Mouse (Mus musculus) C2C12 (cell line): ENCODE measurements at regions not wholly inside any gene's neighbourhood (a gene's known extent, or its start where the extent isn't known, plus 50 kb on each side); places are given as distances from the start of the nearest gene placed in this dataset.

ENCODE experiments used
- H3K27me3 ChIP-seq: one replicate; pipeline ENCODE4 v1.6.1; 2011; ENCODE audit not compliant: control insufficient read depth, insufficient read depth, insufficient read length
- H3K36me3 ChIP-seq: one replicate; pipeline ENCODE4 v1.6.1; 2011; ENCODE audit not compliant: control insufficient read depth, insufficient read depth
- H3K4me3 ChIP-seq: one replicate; pipeline ENCODE4 v1.5.1; 2011; ENCODE audit warnings: mild to moderate bottlenecking, control low read depth; ENCODE audit not compliant: poor library complexity, insufficient read depth, severe bottlenecking
- H3K79me2 ChIP-seq: one replicate; pipeline ENCODE4 v1.6.1; 2011; ENCODE audit not compliant: control insufficient read depth, insufficient read depth
- H3K79me3 ChIP-seq: one replicate; pipeline ENCODE4 v1.6.1; 2011; ENCODE audit warnings: low read depth, control low read depth
- H3ac ChIP-seq: one replicate; pipeline ENCODE3; 2011; ENCODE audit warnings: low read depth; ENCODE audit not compliant: control insufficient read depth, insufficient read length
- CEBPB ChIP-seq: IDR thresholded peaks from one replicate; pipeline ENCODE4 v1.6.1; 2011; ENCODE audit warnings: low read depth, mild to moderate bottlenecking, control low read depth, moderate library complexity
- CTCF ChIP-seq: IDR thresholded peaks from one replicate; pipeline ENCODE4 v1.5.1; 2011; ENCODE audit not compliant: control insufficient read depth, insufficient read depth, insufficient read length
- FOSL1 ChIP-seq: IDR thresholded peaks from one replicate; pipeline ENCODE4 v1.8.0; 2011; ENCODE audit warnings: mild to moderate bottlenecking, low read length; ENCODE audit not compliant: poor library complexity, insufficient read depth, severe bottlenecking
- MAX ChIP-seq: IDR thresholded peaks from one replicate; pipeline ENCODE4 v1.6.1; 2011; ENCODE audit warnings: mild to moderate bottlenecking, control low read depth
- MYOD1 ChIP-seq: IDR thresholded peaks from one replicate; pipeline ENCODE4 v1.6.1; 2011; ENCODE audit warnings: low read depth; ENCODE audit not compliant: control insufficient read depth, insufficient read length
- MYOG ChIP-seq: IDR thresholded peaks from one replicate; pipeline ENCODE4 v1.6.1; 2011; ENCODE audit not compliant: control insufficient read depth, insufficient read length; ENCODE audit errors: extremely low read depth
- USF1 ChIP-seq: IDR thresholded peaks from one replicate; pipeline ENCODE4 v1.6.1; 2011; ENCODE audit warnings: low read depth, mild to moderate bottlenecking, control low read depth, moderate library complexity

GRCm38 (mm10) chr11:24743439-24743838 lies 665.6 kb downstream of the Bcl11a start:
- no peak for TF ChIP-seq USF1

GRCm38 (mm10) chr11:24745841-24746240 lies 668.0 kb downstream of the Bcl11a start:
- TF ChIP-seq CEBPB = no peak
- no peak for TF ChIP-seq MYOD1
- TF ChIP-seq CTCF = no peak
- TF ChIP-seq FOSL1 = no peak
- TF ChIP-seq MAX = no peak
- no peak for TF ChIP-seq USF1
- no peak for TF ChIP-seq MYOG
- no peaks in the 10 kb centered on the region for H3K79me3 ChIP-seq
- no peaks in the 10 kb centered on the region for H3K27me3 ChIP-seq
- H3K79me2 ChIP-seq = no peaks in the 10 kb centered on the region
- no peak overlapping the region for H3K4me3 ChIP-seq
- no peaks in the 10 kb centered on the region for H3K36me3 ChIP-seq
- no peak overlapping the region for H3ac ChIP-seq

More at GRCm38 (mm10) chr11:24743439-24743838, 665.6 kb downstream of the Bcl11a start:
- Histone ChIP-seq H3K4me3 (no peak overlapping the region), H3ac (no peak overlapping the region), H3K36me3 (no peaks in the 10 kb centered on the region), H3K79me3 (no peaks in the 10 kb centered on the region), H3K79me2 (no peaks in the 10 kb centered on the region), H3K27me3 (no peaks in the 10 kb centered on the region)

GRCm38 (mm10) chr11:24750144-24750779 lies 672.4 kb downstream of the Bcl11a start:
- Histone ChIP-seq H3K4me3 (no peak overlapping the region), H3K27me3 (no peaks in the 10 kb centered on the region), H3ac (no peak overlapping the region), H3K79me3 (no peaks in the 10 kb centered on the region), H3K79me2 (no peaks in the 10 kb centered on the region), H3K36me3 (no peaks in the 10 kb centered on the region)
- TF ChIP-seq CEBPB (no peak), FOSL1 (no peak), USF1 (no peak), MYOG (no peak), MAX (no peak), MYOD1 (no peak), CTCF (no peak)

- H3K79me3 ChIP-seq = no peaks in the 10 kb centered on the region
- no peaks in the 10 kb centered on the region for H3K79me2 ChIP-seq
- H3ac ChIP-seq = no peak overlapping the region
- H3K27me3 ChIP-seq = no peaks in the 10 kb centered on the region
- no peak overlapping the region for H3K4me3 ChIP-seq
- TF ChIP-seq CTCF = no peak
- no peaks in the 10 kb centered on the region for H3K36me3 ChIP-seq
These were observed 680.3 kb downstream of the Bcl11a start for GRCm38 (mm10) chr11:24758130-24758529.

GRCm38 (mm10) chr11:24783470-24783869 lies 705.6 kb downstream of the Bcl11a start:
- Histone ChIP-seq H3K79me2 (no peaks in the 10 kb centered on the region), H3K4me3 (no peak overlapping the region), H3ac (no peak overlapping the region), H3K27me3 (no peaks in the 10 kb centered on the region), H3K79me3 (no peaks in the 10 kb centered on the region), H3K36me3 (no peaks in the 10 kb centered on the region)
- TF ChIP-seq FOSL1 = no peak
- TF ChIP-seq USF1 = no peak
- no peak for TF ChIP-seq MYOG
- no peak for TF ChIP-seq CTCF
- no peak for TF ChIP-seq MAX
- TF ChIP-seq CEBPB = no peak
- TF ChIP-seq MYOD1 = no peak

- no peaks in the 10 kb centered on the region for H3K79me2 ChIP-seq
- no peaks in the 10 kb centered on the region for H3K36me3 ChIP-seq
- H3ac ChIP-seq = no peak overlapping the region
- no peaks in the 10 kb centered on the region for H3K79me3 ChIP-seq
- H3K27me3 ChIP-seq = no peaks in the 10 kb centered on the region
- H3K4me3 ChIP-seq = no peak overlapping the region
- TF ChIP-seq MYOG (no peak), USF1 (no peak), MAX (no peak), CTCF (no peak), MYOD1 (no peak), CEBPB (no peak), FOSL1 (no peak)
These were observed 711.3 kb downstream of the Bcl11a start for GRCm38 (mm10) chr11:24789120-24789519.
